Mouse (Mus musculus): ENCODE results near the gene B4galt5. TPM values are rescaled to one million over a fixed set of nuclear protein-coding genes. Genes with fewer than 3 reads are reported as not detected.

The B4galt5 gene
- polyA plus RNA-seq, 2 experiments, result 2.3 TPM

DNA sequence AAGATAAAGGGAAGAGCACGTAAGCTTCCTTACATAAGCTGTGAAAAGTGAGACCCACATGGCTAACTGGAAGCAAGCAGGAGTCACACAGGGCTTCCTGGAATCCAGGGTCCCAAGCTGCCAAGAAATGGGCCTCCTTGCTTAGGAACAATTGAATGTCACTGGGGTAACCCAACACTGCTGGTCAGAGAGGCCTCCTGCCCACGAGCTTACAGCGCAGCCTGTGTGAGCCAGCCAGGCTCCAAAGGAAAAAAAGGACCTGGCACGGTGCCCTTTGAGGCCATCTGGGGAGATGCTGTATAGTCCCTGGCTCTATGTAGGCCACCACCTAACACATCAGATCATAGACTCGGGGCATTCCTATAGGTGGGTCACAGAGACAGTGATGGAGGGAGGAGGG is 24.3 kb upstream of the B4galt5 start:
- no peak overlapping the region for H3K27ac ChIP-seq
- no peak overlapping the region for H3K4me3 ChIP-seq (ENCODE audit: insufficient read depth in 1 of 2, low read depth in 2 of 2, low read length in 2 of 2)
- H3K36me3 ChIP-seq (replicated peaks; ENCODE audit: control insufficient read depth, insufficient read depth, low read depth), result no peaks in the 10 kb centered on the region
- H3K4me2 ChIP-seq (ENCODE audit: low read depth), result no peak overlapping the region
- WGBS (ENCODE audit: insufficient replicate concordance), result 72% methylated on average over 5 of the region's 5 CpGs
- TF ChIP-seq EP300 (IDR thresholded peaks at IDR 0.05; ENCODE audit: low read depth) (no peak), CTCF (IDR thresholded peaks at IDR 0.05; ENCODE audit: low read depth) (no peak)
- no peak for DNase-seq (ENCODE audit: low read depth in 3 of 3, low spot score in 3 of 3)
- ATAC-seq (ENCODE audit: insufficient read depth), result no peak
- H3K27me3 ChIP-seq (ENCODE audit: control insufficient read depth, insufficient read depth, low read length), result no peaks in the 10 kb centered on the region; the same call in 1 of the 2 replicates
- H3K9ac ChIP-seq (replicated peaks), result no peak overlapping the region
- H3K9me3 ChIP-seq (ENCODE audit: control insufficient read depth, low read length), result no peaks in the 10 kb centered on the region
- peaks cover 0 to 14% of the 10 kb centered on the region in 2 experiments; a peak in 2 of 4 replicates for H3K4me1 ChIP-seq (replicated peaks; ENCODE audit: control insufficient read depth in 2 of 2, insufficient read depth in 2 of 2, low read length in 1 of 2)

DNA sequence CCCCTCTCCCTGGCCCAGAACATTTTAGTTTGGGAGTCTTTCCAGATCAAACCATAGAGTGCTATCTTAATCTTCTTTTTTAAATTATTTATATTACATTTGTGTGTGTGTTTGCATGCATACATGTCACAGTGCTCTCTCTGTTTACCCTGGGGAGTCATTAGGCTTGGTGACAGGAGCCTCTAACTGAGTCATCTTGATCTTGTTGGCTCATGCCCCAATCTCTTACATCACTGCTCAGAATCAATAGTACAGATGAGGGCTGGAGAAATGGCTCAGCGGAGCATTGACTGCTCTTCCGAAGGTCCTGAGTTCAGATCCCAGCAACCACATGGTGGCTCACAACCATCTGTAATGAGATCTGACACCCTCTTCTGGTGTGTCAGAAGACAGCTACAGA is 22.5 kb upstream of the B4galt5 start:
- no peaks in the 10 kb centered on the region for H3K9me3 ChIP-seq (ENCODE audit: control insufficient read depth, low read length)
- peaks cover 0 to 10% of the 10 kb centered on the region in 2 experiments; a peak in 2 of 4 replicates for H3K4me1 ChIP-seq (replicated peaks; ENCODE audit: control insufficient read depth in 2 of 2, insufficient read depth in 2 of 2, low read length in 1 of 2)
- H3K9ac ChIP-seq (replicated peaks), result no peak overlapping the region
- no peaks in the 10 kb centered on the region for H3K36me3 ChIP-seq (replicated peaks; ENCODE audit: control insufficient read depth, insufficient read depth, low read depth)
- ATAC-seq (ENCODE audit: insufficient read depth) (no peak), DNase-seq (ENCODE audit: low read depth in 3 of 3, low spot score in 3 of 3) (no peak)
- H3K27ac ChIP-seq, result no peak overlapping the region
- no peak overlapping the region for H3K4me2 ChIP-seq (ENCODE audit: low read depth)
- TF ChIP-seq CTCF (IDR thresholded peaks at IDR 0.05; ENCODE audit: low read depth) (no peak), EP300 (IDR thresholded peaks at IDR 0.05; ENCODE audit: low read depth) (no peak)
- 83% methylated on average over 2 of the region's 2 CpGs for WGBS (ENCODE audit: insufficient replicate concordance)
- no peak overlapping the region for H3K4me3 ChIP-seq (ENCODE audit: insufficient read depth in 1 of 2, low read depth in 2 of 2, low read length in 2 of 2)
- no peaks in the 10 kb centered on the region; the same call in 1 of the 2 replicates for H3K27me3 ChIP-seq (ENCODE audit: control insufficient read depth, insufficient read depth, low read length)

DNA sequence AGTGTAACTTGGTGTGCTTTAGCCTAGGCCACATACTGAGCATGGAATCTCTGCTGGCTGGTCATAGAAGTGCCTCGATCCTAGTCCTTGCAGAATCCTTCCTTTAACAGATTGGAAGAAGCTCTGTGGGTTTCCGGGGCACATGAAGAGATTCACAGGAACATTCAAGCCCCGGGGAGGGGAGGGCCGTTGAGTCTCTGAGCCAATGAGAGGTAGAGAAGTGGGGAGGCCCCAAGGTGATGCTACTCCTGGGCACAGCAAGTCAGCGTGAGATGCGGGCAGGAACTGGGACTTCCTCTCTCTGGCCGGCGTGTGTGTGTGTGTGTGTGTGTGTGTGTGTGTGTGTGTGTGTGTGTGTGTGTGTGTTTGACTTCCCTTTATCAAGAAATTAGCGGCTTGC is 19.3 kb upstream of the B4galt5 start:
- H3K27ac ChIP-seq, result no peak overlapping the region

DNA sequence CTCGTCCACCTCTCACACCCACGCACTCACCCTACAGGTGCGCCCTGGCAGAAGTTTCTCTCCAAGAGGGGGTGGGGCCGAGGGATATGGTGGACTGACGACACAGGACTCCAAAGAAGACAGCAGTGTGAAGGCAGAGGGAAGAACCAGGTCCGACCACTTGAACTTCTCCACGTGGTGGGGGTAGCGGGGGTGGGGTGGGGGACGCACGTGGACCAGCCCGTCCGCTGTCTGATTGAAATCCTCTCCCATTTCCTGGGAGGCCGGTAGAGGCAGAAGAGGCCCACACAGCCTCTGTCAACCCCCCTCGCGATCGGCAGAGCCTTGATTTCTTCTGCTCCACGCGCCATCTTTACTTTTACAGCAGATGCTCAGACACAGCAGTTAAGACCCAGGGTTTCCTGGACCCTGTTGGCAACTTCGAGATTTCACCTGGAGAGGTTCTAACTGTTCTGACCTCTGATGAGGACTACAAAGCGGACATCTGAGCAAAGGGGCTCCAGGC is 18.8 kb upstream of the B4galt5 start:
- Histone ChIP-seq H3K4me2 (ENCODE audit: low read depth) (peak overlapping the region; percentile 24; the same call in 1 of the 2 replicates), H3K27ac (no peak overlapping the region), H3K9ac (replicated peaks) (no peak overlapping the region), H3K36me3 (replicated peaks; ENCODE audit: control insufficient read depth, insufficient read depth, low read depth) (no peaks in the 10 kb centered on the region), H3K4me3 (ENCODE audit: insufficient read depth in 1 of 2, low read depth in 2 of 2, low read length in 2 of 2) (no peak overlapping the region), H3K9me3 (ENCODE audit: control insufficient read depth, low read length) (peaks cover 2% of the 10 kb centered on the region; the same call in 1 of the 2 replicates), H3K27me3 (ENCODE audit: control insufficient read depth, insufficient read depth, low read length) (no peaks in the 10 kb centered on the region; the same call in 1 of the 2 replicates), H3K4me1 (replicated peaks; ENCODE audit: control insufficient read depth in 2 of 2, insufficient read depth in 2 of 2, low read length in 1 of 2) (peaks cover 0 to 7% of the 10 kb centered on the region in 2 experiments; a peak in 2 of 4 replicates)
- no peak for DNase-seq (ENCODE audit: low read depth in 3 of 3, low spot score in 3 of 3)
- WGBS (ENCODE audit: insufficient replicate concordance), result 18% methylated on average over 20 of the region's 20 CpGs
- no peak for TF ChIP-seq CTCF (IDR thresholded peaks at IDR 0.05; ENCODE audit: low read depth)
- TF ChIP-seq EP300 (IDR thresholded peaks at IDR 0.05; ENCODE audit: low read depth), result no peak
- 0 out of 2 replicates have a peak, but pooled peaks have one; percentile 3 for ATAC-seq (ENCODE audit: insufficient read depth)

More for the DNA sequence above, 19.3 kb upstream of the B4galt5 start:
- Histone ChIP-seq H3K36me3 (replicated peaks; ENCODE audit: control insufficient read depth, insufficient read depth, low read depth) (no peaks in the 10 kb centered on the region), H3K9me3 (ENCODE audit: control insufficient read depth, low read length) (peaks cover 2% of the 10 kb centered on the region; the same call in 1 of the 2 replicates), H3K27me3 (ENCODE audit: control insufficient read depth, insufficient read depth, low read length) (no peaks in the 10 kb centered on the region; the same call in 1 of the 2 replicates), H3K4me1 (replicated peaks; ENCODE audit: control insufficient read depth in 2 of 2, insufficient read depth in 2 of 2, low read length in 1 of 2) (peaks cover 0 to 7% of the 10 kb centered on the region in 2 experiments; a peak in 2 of 4 replicates), H3K4me3 (ENCODE audit: insufficient read depth in 1 of 2, low read depth in 2 of 2, low read length in 2 of 2) (no peak overlapping the region), H3K9ac (replicated peaks) (no peak overlapping the region), H3K4me2 (ENCODE audit: low read depth) (peak overlapping the region; percentile 24; the same call in 1 of the 2 replicates)
- DNase-seq (ENCODE audit: low read depth in 3 of 3, low spot score in 3 of 3), result no peak
- ATAC-seq (ENCODE audit: insufficient read depth), result 0 out of 2 replicates have a peak, but pooled peaks have one; percentile 55
- 8% methylated on average over 7 of the region's 9 CpGs for WGBS (ENCODE audit: insufficient replicate concordance)
- no peak for TF ChIP-seq EP300 (IDR thresholded peaks at IDR 0.05; ENCODE audit: low read depth)
- TF ChIP-seq CTCF (IDR thresholded peaks at IDR 0.05; ENCODE audit: low read depth), result no peak

DNA sequence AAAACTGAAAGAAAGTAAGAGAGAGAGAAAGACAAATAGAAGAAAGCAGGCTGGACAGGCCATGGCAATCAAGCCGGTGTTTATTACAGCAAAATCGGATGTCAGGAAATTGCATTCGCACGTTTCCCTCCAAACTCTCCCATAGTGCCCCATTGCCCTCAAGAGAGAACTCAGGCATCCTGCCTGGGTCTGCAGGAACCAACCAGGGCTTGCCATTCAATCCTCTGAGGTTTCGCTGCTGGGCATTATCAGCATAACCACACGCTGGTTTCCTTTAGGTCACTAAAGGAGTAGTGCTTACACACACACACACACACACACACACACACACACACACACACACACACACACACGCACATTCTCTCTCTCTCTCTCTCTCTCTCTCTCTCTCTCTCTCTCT is 18.3 kb upstream of the B4galt5 start:
- no peak overlapping the region for H3K27ac ChIP-seq
- peaks cover 0 to 7% of the 10 kb centered on the region in 2 experiments; a peak in 2 of 4 replicates for H3K4me1 ChIP-seq (replicated peaks; ENCODE audit: control insufficient read depth in 2 of 2, insufficient read depth in 2 of 2, low read length in 1 of 2)
- no peak for DNase-seq (ENCODE audit: low read depth in 3 of 3, low spot score in 3 of 3)
- 4% methylated on average over 7 of the region's 7 CpGs for WGBS (ENCODE audit: insufficient replicate concordance)
- no peak for ATAC-seq (ENCODE audit: insufficient read depth)
- no peak overlapping the region for H3K4me2 ChIP-seq (ENCODE audit: low read depth)
- no peaks in the 10 kb centered on the region; the same call in 1 of the 2 replicates for H3K27me3 ChIP-seq (ENCODE audit: control insufficient read depth, insufficient read depth, low read length)
- no peak overlapping the region for H3K9ac ChIP-seq (replicated peaks)
- TF ChIP-seq EP300 (IDR thresholded peaks at IDR 0.05; ENCODE audit: low read depth), result no peak
- no peak for TF ChIP-seq CTCF (IDR thresholded peaks at IDR 0.05; ENCODE audit: low read depth)
- H3K9me3 ChIP-seq (ENCODE audit: control insufficient read depth, low read length), result peaks cover 2% of the 10 kb centered on the region; the same call in 1 of the 2 replicates
- no peak overlapping the region for H3K4me3 ChIP-seq (ENCODE audit: insufficient read depth in 1 of 2, low read depth in 2 of 2, low read length in 2 of 2)
- no peaks in the 10 kb centered on the region for H3K36me3 ChIP-seq (replicated peaks; ENCODE audit: control insufficient read depth, insufficient read depth, low read depth)
